Mouse (Mus musculus) forebrain, embryonic 14.5 days (tissue): ENCODE results near the gene Ap5z1. TPM values are rescaled to one million over a fixed set of nuclear protein-coding genes. Genes with fewer than 3 reads are reported as not detected.

ENCODE experiments used
- ATAC-seq: fragments of 200-750 bp; cut with Nextera tagmentation; 2 replicates; pipeline ENCODE4 v1.8.0; 2017; ENCODE audit warnings: mild to moderate bottlenecking, moderate library complexity
- DNase-seq: peaks from one replicate; pipeline ENCODE4 v3.0.0-alpha.2; 2015; ENCODE audit warnings: low spot score
- H3K27ac ChIP-seq: fragments of 300-500 bp; sonication (generic); 2 replicates; pipeline ENCODE4 v1.5.1; 2014; ENCODE audit warnings: low read depth, mild to moderate bottlenecking, control low read depth, low read length, moderate library complexity
- H3K27me3 ChIP-seq: fragments of 300-500 bp; sonication (generic); replicated peaks from 2 replicates; pipeline ENCODE4 v1.6.1; 2014; ENCODE audit warnings: low read length, control low read depth, mixed read lengths; ENCODE audit not compliant: control insufficient read depth, insufficient read depth
- H3K36me3 ChIP-seq: fragments of 300-500 bp; sonication (generic); 2 replicates; pipeline ENCODE4 v1.6.1; 2014; ENCODE audit warnings: low read length, control low read depth; ENCODE audit not compliant: control insufficient read depth, insufficient read depth
- H3K4me1 ChIP-seq: fragments of 300-500 bp; sonication (generic); 2 replicates; pipeline ENCODE4 v1.6.1; 2014; ENCODE audit warnings: antibody characterized with exemption, low read length, control low read depth; ENCODE audit not compliant: control insufficient read depth, insufficient read depth
- H3K4me2 ChIP-seq: fragments of 300-500 bp; sonication (generic); 2 replicates; pipeline ENCODE4 v1.6.1; 2014; ENCODE audit warnings: mild to moderate bottlenecking, control low read depth, low read length
- H3K4me3 ChIP-seq: fragments of 300-500 bp; sonication (generic); 2 replicates; pipeline ENCODE4 v1.5.1; 2014; ENCODE audit warnings: low read depth, low read length, control low read depth
- H3K9ac ChIP-seq: fragments of 300-500 bp; sonication (generic); 2 replicates; pipeline ENCODE4 v1.6.1; 2014; ENCODE audit warnings: mild to moderate bottlenecking, low read length, control low read depth, moderate library complexity
- H3K9me3 ChIP-seq: fragments of 300-500 bp; sonication (generic); replicated peaks from 2 replicates; pipeline ENCODE4 v1.6.1; 2016; ENCODE audit warnings: low read length, control low read depth, mixed read lengths; ENCODE audit not compliant: control insufficient read depth
- WGBS: fragments of 180-500 bp; shearing (Covaris S2); extraction: QIAGEN DNeasy Blood & Tissue Kit; methylation state at CpG from one replicate; pipeline ENCODE4 v1.1.7; 2014; 5-methylcytosine and 5-hydroxymethylcytosine counted together
- polyA plus RNA-seq: library from polyadenylated mRNA; unstranded; fragments of >200 nt; fragmentation: Nextera tagmentation; extraction: Ambion mirVana; gene quantifications from 2 replicates; pipeline ENCODE4 v1.2.1, GENCODE M21; 2014

The Ap5z1 gene
- polyA plus RNA-seq: 9.4 and 14.3 TPM in 2 replicates

DNA sequence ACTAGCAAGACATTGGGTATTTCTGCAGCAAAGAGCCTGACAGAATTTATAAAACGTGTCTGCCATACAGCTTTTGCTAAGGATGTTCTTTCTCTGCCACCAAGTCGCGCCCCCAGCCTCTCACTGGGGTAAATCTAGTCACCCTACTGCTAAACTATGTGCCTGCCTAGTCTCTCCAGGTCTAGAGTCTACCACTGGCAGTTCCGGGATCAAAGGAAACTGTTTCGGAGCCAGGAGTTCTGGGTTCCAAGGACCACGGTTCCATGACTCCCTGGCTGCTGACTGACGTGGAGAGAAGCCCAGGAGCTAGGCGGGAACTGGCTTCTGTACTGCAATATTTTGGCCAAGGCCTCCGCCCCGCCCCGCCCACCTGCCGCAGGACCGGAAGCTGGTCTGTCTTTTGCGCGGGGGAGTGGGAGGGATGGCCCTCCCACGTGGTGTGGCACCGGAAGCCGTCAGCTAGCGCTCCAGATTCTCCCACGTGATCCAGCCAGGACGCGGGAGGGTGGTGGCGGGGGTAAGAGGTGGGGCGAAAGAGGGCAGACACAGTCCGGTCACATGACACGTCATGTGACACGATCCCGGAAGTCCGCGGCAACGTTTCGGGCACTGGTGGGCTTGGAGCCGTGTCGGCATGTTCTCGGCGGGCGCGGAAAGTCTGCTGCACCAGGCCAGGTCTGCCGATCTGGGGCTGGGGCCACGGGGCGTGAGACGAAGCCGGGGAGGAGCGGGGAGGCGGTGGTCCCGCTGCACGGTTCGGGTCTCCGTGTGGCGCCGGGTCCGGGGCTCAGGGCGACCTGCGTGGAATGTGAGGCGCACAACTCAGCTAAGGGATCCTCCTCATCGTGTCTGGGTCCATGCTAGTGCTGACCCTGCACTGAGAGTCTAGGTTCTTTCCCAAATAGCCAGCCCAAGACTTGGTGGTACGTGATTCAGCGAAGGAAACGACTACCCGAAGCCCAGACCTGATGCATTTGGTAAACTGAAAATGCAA lies at the start of gene Ap5z1:
TSS of gene Ap5z1 (plus strand) at position 484 of the 994 bp plus-strand sequence.
- Histone ChIP-seq H3K9ac (peak within 1 kb of the TSS; percentile 73), H3K4me2 (peak within 1 kb of the TSS; percentile 83), H3K27me3 (no peaks in the 10 kb centered on the region), H3K9me3 (no peaks in the 10 kb centered on the region), H3K4me1 (peaks cover 7% of the 10 kb centered on the region), H3K27ac (peak within 1 kb of the TSS; percentile 87), H3K36me3 (peaks cover 19% of the 10 kb centered on the region), H3K4me3 (peak within 1 kb of the TSS; percentile 76)
- DNase-seq (peak; percentile 98), ATAC-seq (peak; percentile 93)
- 1% methylated on average over 60 of the region's 60 CpGs for WGBS

DNA sequence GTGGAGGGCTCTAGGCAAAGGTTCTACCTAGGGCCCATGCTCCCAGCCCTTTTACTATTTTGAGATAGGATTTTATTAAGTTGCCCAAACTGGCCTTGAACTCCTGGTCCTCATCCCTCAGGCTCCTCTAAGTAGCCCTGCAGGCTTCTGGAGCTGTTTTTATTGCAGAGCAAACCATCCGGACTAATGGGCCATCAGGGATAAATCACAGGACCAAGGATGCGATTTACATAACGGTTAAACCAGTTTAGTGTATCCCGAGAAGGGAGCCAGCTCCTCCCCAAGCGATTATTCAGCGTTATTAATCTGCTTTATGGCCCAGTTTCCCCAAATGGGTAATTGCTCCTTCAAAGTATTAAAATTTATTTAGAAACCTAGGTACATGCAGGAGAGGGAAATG lies 48.3 kb upstream of the Ap5z1 start:
- H3K9ac ChIP-seq: no peak overlapping the region
- H3K27me3 ChIP-seq: no peaks in the 10 kb centered on the region
- H3K4me1 ChIP-seq: peaks cover under 1% of the 10 kb centered on the region; the same call in 1 of the 2 replicates
- DNase-seq: no peak
- ATAC-seq: no peak
- H3K4me3 ChIP-seq: no peak overlapping the region
- H3K36me3 ChIP-seq: peaks cover 4% of the 10 kb centered on the region; the same call in 1 of the 2 replicates
- no peaks in the 10 kb centered on the region for H3K9me3 ChIP-seq
- 45% methylated on average over 6 of the region's 6 CpGs for WGBS
- no peak overlapping the region for H3K27ac ChIP-seq
- H3K4me2 ChIP-seq: no peak overlapping the region

DNA sequence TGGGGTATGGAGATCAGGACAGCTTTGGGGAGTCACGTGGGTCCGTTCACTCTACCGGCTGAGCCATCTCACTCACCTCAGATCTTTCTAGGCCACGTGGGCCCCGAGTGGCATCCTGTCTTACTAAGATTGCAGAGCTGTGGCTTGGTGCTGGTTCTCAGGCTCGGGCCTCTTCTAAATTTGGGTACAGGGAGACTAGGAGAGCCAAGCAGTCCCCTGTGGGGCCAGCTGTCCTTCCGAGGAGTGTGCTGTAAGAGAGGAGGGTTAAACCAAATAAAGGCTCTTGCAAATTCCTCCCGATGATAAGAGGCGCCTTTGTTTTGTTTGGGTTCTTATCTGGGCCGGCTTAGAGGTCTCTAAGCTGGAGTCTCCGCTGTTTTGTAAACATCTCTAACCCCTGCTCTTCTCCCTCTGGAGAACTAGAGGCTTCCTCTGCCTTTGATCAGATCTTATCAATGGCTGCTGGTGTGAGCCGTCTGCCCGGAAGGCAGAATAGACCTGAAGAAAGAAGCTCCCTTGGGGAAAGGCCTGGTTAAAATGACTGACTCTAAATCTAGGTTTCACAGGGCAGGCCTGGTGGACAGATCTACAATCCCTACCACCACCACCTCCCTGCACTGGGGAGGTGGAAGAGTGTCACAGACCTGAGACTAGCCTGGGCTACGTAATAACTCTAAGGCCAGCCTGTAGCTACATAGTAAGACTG lies 47.5 kb upstream of the Ap5z1 start:
- H3K36me3 ChIP-seq: peaks cover 4% of the 10 kb centered on the region; the same call in 1 of the 2 replicates
- no peak overlapping the region for H3K9ac ChIP-seq
- DNase-seq (no peak), ATAC-seq (no peak)
- WGBS: 26% methylated on average over 14 of the region's 14 CpGs
- H3K27me3 ChIP-seq: no peaks in the 10 kb centered on the region
- H3K4me2 ChIP-seq: no peak overlapping the region
- no peak overlapping the region for H3K27ac ChIP-seq
- H3K9me3 ChIP-seq: no peaks in the 10 kb centered on the region
- H3K4me1 ChIP-seq: no peaks in the 10 kb centered on the region
- H3K4me3 ChIP-seq: no peak overlapping the region

DNA sequence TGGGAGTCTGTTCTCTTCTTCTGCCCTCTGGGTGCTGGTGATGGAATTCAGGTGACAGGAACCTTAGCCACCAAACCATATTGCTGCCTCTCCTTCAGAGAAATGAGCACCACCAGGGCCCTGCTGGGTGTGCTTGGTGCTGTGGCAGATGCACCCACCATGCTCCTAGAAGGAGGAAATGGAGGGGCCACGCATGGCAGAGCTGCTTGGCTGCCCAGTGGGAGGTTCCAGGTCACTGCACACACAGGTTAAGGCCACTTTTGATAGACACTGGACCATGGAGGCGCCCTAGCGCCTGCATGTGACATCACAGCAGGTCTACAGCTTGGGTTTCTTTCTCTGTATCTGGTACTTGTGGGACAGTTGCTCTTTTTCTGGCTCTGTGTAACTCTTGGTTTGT lies 46.6 kb upstream of the Ap5z1 start:
- Histone ChIP-seq H3K9me3 (no peaks in the 10 kb centered on the region), H3K4me3 (no peak overlapping the region), H3K4me2 (no peak overlapping the region), H3K27me3 (no peaks in the 10 kb centered on the region), H3K27ac (no peak overlapping the region), H3K4me1 (no peaks in the 10 kb centered on the region), H3K9ac (no peak overlapping the region), H3K36me3 (peaks cover 4% of the 10 kb centered on the region; the same call in 1 of the 2 replicates)
- WGBS: 72% methylated on average over 3 of the region's 3 CpGs
- DNase-seq (no peak), ATAC-seq (no peak)

DNA sequence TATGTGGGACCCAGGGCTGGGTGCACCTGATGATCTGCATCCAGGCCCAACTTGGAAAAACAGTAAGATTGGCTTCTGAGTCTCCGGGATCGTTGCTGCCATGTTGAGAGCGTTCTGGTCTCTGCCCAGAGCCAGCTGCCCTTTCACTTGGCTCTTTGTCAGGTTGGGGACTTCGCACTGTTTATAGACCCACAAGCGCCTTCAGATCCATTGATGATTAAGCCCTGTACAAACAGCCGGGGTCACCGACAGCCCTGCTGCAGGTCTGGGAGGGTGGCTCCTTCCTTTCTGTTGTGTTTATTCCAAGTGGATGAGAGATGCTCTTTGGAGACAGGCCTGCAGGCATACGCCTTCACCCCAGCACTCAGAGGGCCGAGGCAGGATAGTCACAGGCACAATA lies 45.9 kb upstream of the Ap5z1 start:
- H3K4me1 ChIP-seq: no peaks in the 10 kb centered on the region
- no peak overlapping the region for H3K4me2 ChIP-seq
- WGBS: 88% methylated on average over 9 of the region's 9 CpGs

DNA sequence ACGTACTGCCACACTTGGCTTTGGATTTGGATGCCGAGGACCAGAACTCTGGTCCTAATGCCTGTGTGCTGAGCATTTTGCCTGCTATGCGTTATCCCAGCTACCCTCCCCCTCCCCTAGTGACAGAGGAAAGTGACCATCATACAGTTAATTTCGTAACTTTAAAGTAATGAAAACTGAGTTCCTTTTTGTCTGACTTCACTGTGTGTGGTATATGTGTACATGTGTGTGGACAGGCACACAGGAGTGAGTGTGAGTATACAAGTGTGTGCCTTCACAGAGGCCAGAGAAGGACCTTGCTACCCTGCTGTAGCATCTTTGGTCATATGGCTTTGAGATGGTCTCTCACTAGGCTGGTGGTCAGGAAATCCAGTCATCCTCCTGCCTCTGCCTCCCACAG lies 45.3 kb upstream of the Ap5z1 start:
- ATAC-seq: no peak
- Histone ChIP-seq H3K9ac (no peak overlapping the region), H3K4me1 (peaks cover 4% of the 10 kb centered on the region; the same call in 1 of the 2 replicates), H3K4me2 (no peak overlapping the region), H3K27me3 (no peaks in the 10 kb centered on the region), H3K36me3 (peaks cover 4% of the 10 kb centered on the region; the same call in 1 of the 2 replicates), H3K27ac (no peak overlapping the region), H3K4me3 (no peak overlapping the region), H3K9me3 (no peaks in the 10 kb centered on the region)
- WGBS: 85% methylated on average over 4 of the region's 4 CpGs
- DNase-seq: no peak

More for the DNA sequence above, 45.9 kb upstream of the Ap5z1 start:
- DNase-seq (no peak), ATAC-seq (no peak)
- Histone ChIP-seq H3K9me3 (no peaks in the 10 kb centered on the region), H3K36me3 (peaks cover 4% of the 10 kb centered on the region; the same call in 1 of the 2 replicates), H3K27ac (no peak overlapping the region), H3K4me3 (no peak overlapping the region), H3K9ac (no peak overlapping the region), H3K27me3 (no peaks in the 10 kb centered on the region)

DNA sequence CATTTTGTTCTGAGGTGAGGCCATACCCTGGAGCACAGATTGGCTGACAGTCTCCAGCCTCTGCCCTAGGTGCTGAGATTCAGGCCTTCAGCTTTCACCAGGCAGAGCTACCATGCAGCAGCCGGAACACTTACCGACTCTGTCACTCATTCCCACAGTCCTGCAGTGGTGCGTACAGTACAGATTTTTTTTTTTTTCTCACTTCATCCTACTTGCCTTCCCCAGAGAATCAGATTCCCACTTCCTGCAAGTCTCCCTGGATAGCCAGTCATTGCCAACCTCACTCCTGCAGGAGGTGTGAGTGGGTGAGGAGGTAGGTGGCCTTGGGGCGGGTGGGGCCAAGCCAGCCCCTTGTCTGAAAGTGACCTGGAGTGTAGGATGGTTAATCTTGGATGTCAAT lies 43.4 kb upstream of the Ap5z1 start:
- H3K27ac ChIP-seq: no peak overlapping the region
- H3K9ac ChIP-seq: no peak overlapping the region
- no peak overlapping the region for H3K4me3 ChIP-seq
- H3K36me3 ChIP-seq: peaks cover 4% of the 10 kb centered on the region; the same call in 1 of the 2 replicates
- no peaks in the 10 kb centered on the region for H3K9me3 ChIP-seq
- no peak overlapping the region for H3K4me2 ChIP-seq
- ATAC-seq: no peak
- WGBS: 95% methylated on average over 4 of the region's 4 CpGs
- no peaks in the 10 kb centered on the region for H3K27me3 ChIP-seq
- H3K4me1 ChIP-seq: peaks cover 10% of the 10 kb centered on the region; the same call in 1 of the 2 replicates
- no peak for DNase-seq

DNA sequence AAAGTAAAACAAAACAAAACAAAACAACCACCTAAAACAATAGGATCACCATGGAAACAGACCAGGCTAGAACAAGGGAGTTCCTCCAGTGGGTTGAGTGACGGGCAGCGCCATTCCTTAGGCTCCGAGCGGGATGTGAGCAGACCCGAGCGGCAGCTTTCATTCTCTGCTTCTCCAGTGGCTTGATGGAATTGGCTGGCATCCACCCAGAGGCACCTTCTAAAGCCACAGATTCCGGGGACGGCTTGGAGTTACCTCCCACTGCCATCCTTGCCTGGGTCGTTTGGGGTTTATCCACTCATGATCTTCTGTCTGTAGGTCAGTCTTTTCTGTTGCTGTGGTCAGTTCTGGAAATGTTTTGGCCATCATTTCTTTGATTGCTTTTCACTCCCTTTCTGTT lies 42.8 kb upstream of the Ap5z1 start:
- Histone ChIP-seq H3K27ac (no peak overlapping the region), H3K4me1 (peaks cover 10% of the 10 kb centered on the region; the same call in 1 of the 2 replicates), H3K4me2 (no peak overlapping the region), H3K27me3 (no peaks in the 10 kb centered on the region), H3K9me3 (no peaks in the 10 kb centered on the region), H3K9ac (no peak overlapping the region), H3K4me3 (no peak overlapping the region), H3K36me3 (peaks cover 4% of the 10 kb centered on the region; the same call in 1 of the 2 replicates)
- no peak for ATAC-seq
- no peak for DNase-seq
- 59% methylated on average over 9 of the region's 9 CpGs for WGBS
